Mouse (Mus musculus) liver, adult 2 months (tissue): Measurements from ENCODE around the gene Babam2. TPM values are rescaled to one million over a fixed set of nuclear protein-coding genes. Genes with fewer than 3 reads are reported as not detected.

ENCODE experiments used
- DNase-seq: peaks from one replicate; pipeline ENCODE4 v3.0.0-alpha.2; 2011; ENCODE audit warnings: low read depth, low spot score; ENCODE audit errors: extremely low read depth
- H3K27ac ChIP-seq: fragments of 200-500 bp; replicated peaks from 2 replicates; pipeline ENCODE4 v1.5.1; 2012; ENCODE audit warnings: low read depth, mild to moderate bottlenecking, control low read depth, inconsistent platforms, low read length; ENCODE audit not compliant: insufficient read depth
- H3K27me3 ChIP-seq: fragments of 200-500 bp; 2 replicates; pipeline ENCODE4 v1.6.1; 2012; ENCODE audit warnings: mild to moderate bottlenecking, moderate library complexity, low read length, inconsistent platforms; ENCODE audit not compliant: control insufficient read depth, insufficient read depth
- H3K36me3 ChIP-seq: fragments of 200-500 bp; 2 replicates; pipeline ENCODE4 v1.6.1; 2012; ENCODE audit warnings: low read length, inconsistent platforms; ENCODE audit not compliant: control insufficient read depth, insufficient read depth
- H3K4me1 ChIP-seq: fragments of 200-500 bp; 2 replicates; pipeline ENCODE4 v1.6.1; 2011; ENCODE audit warnings: low read length; ENCODE audit not compliant: control insufficient read depth, insufficient read depth
- H3K4me3 ChIP-seq: fragments of 200-500 bp; 2 replicates; pipeline ENCODE4 v1.5.1; 2011; ENCODE audit warnings: low read depth, mild to moderate bottlenecking, control low read depth, low read length, moderate library complexity; ENCODE audit not compliant: insufficient read depth
- H3K79me2 ChIP-seq: fragments of 200-500 bp; 2 replicates; pipeline ENCODE4 v1.6.1; 2012; ENCODE audit warnings: inconsistent platforms, mild to moderate bottlenecking, low read length, moderate library complexity; ENCODE audit not compliant: control insufficient read depth, insufficient read depth
- H3K9ac ChIP-seq: fragments of 200-500 bp; 2 replicates; pipeline ENCODE4 v1.6.1; 2012; ENCODE audit warnings: low read depth, mild to moderate bottlenecking, control low read depth, inconsistent platforms, low read length
- CTCF ChIP-seq: fragments of 200-500 bp; IDR thresholded peaks from 2 replicates; pipeline ENCODE4 v1.5.1; 2011; ENCODE audit warnings: low read depth, low read length, control low read depth
- POLR2A ChIP-seq: fragments of 200-500 bp; IDR thresholded peaks from 2 replicates; pipeline ENCODE4 v1.6.1; 2011; ENCODE audit warnings: low read length, control low read depth; ENCODE audit not compliant: insufficient read depth; ENCODE audit errors: extremely low read depth
- WGBS: fragments of 180-500 bp; shearing (Covaris S2); methylation state at CpG from one replicate; pipeline ENCODE4 v1.1.7; 2018; 5-methylcytosine and 5-hydroxymethylcytosine counted together
- polyA plus RNA-seq: library from polyadenylated mRNA; depleted of rRNA; stranded (reverse); fragments of >200 nt; gene quantifications from 2 replicates; pipeline ENCODE4 v1.2.3, GENCODE M21; 2012
- total RNA-seq: library from RNA; depleted of rRNA; stranded (reverse); fragments of >200 nt; gene quantifications from 2 replicates; pipeline ENCODE4 v1.2.3, GENCODE M21; 2014

Babam2 gene
- total and polyA plus RNA-seq, 2 experiments = 18.9 to 20.1 TPM

GRCm38 (mm10) chr5:32066839-32067238, 369.4 kb downstream of the Babam2 start:
- DNase-seq = no peak
- no peak overlapping the region for H3K9ac ChIP-seq
- no peak overlapping the region for H3K27ac ChIP-seq
- no peaks in the 10 kb centered on the region for H3K79me2 ChIP-seq
- H3K4me3 ChIP-seq = no peak overlapping the region
- H3K27me3 ChIP-seq = no peaks in the 10 kb centered on the region
- TF ChIP-seq CTCF (no peak), POLR2A (no peak)
- WGBS = 84% methylated on average over 2 of the region's 2 CpGs
- H3K36me3 ChIP-seq = no peaks in the 10 kb centered on the region
- no peaks in the 10 kb centered on the region for H3K4me1 ChIP-seq

- H3K4me1 ChIP-seq = no peaks in the 10 kb centered on the region
- H3K36me3 ChIP-seq = no peaks in the 10 kb centered on the region
- no peaks in the 10 kb centered on the region for H3K79me2 ChIP-seq
- 96% methylated on average over 3 of the region's 3 CpGs for WGBS
- no peaks in the 10 kb centered on the region for H3K27me3 ChIP-seq
- DNase-seq = no peak
- H3K9ac ChIP-seq = no peak overlapping the region
- TF ChIP-seq POLR2A = no peak
- no peak for TF ChIP-seq CTCF
- H3K27ac ChIP-seq = no peak overlapping the region
- H3K4me3 ChIP-seq = no peak overlapping the region
Measured at GRCm38 (mm10) chr5:32068616-32069015, 371.1 kb downstream of the Babam2 start.

- no peak for DNase-seq
- H3K27ac ChIP-seq = no peak overlapping the region
Measured at GRCm38 (mm10) chr5:32069096-32069495, 371.6 kb downstream of the Babam2 start.

GRCm38 (mm10) chr5:32069566-32070169, 372.2 kb downstream of the Babam2 start:
- no peaks in the 10 kb centered on the region for H3K36me3 ChIP-seq
- DNase-seq = no peak
- H3K27me3 ChIP-seq = no peaks in the 10 kb centered on the region
- no peaks in the 10 kb centered on the region for H3K4me1 ChIP-seq
- H3K79me2 ChIP-seq = no peaks in the 10 kb centered on the region
- TF ChIP-seq POLR2A (no peak), CTCF (no peak)
- no peak overlapping the region for H3K27ac ChIP-seq
- WGBS = 80% methylated on average over 10 of the region's 10 CpGs
- no peak overlapping the region for H3K4me3 ChIP-seq
- H3K9ac ChIP-seq = no peak overlapping the region

More at GRCm38 (mm10) chr5:32069096-32069495, 371.6 kb downstream of the Babam2 start:
- no peaks in the 10 kb centered on the region for H3K27me3 ChIP-seq
- H3K4me3 ChIP-seq = no peak overlapping the region
- no peaks in the 10 kb centered on the region for H3K79me2 ChIP-seq
- H3K9ac ChIP-seq = no peak overlapping the region
- 96% methylated on average over 4 of the region's 4 CpGs for WGBS
- no peaks in the 10 kb centered on the region for H3K36me3 ChIP-seq
- no peaks in the 10 kb centered on the region for H3K4me1 ChIP-seq
- no peak for TF ChIP-seq CTCF
- TF ChIP-seq POLR2A = no peak

DNA sequence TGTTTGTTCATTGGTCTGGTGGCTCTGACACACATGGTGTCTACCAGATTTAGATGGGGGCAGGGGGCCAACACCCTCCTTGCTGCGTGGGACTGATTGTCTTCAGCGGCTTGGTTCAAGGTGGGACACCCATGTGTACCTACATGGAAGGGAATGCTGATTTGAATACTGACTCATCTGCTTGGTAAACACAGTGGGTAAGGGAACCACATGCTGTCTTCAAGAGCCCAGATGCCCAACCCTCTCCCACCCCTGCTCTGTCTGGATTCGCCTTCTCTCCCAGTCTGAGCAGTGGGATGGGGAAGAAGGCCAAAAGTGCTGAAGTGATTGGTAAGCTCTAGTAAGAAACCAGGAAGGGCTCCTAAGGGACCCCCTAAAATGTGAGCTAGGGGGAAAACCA, 373.3 kb downstream of the Babam2 start:
- TF ChIP-seq POLR2A (no peak), CTCF (no peak)
- no peak for DNase-seq

DNA sequence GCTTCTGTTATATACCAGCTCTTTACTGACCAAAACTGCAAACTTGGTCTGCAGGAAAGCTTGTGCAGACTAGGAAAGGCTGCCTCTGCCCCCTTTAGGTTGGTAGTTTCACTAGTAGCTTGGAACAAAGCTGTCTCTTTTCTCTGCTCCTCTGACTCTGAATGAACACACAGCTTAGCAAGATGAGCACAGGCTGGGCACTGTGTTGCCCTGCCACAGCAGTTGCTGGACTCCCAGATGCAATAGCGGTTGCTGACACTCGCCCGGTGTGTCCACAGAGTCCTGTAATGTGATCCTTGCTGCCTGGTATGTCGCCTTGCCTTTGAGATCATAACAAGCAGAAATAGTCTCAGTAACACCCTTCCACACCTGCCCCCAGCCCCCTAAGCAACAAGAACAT, 373.8 kb downstream of the Babam2 start:
- H3K4me1 ChIP-seq = no peaks in the 10 kb centered on the region
- no peak overlapping the region for H3K9ac ChIP-seq
- DNase-seq = no peak
- TF ChIP-seq CTCF (no peak), POLR2A (no peak)
- no peak overlapping the region for H3K27ac ChIP-seq
- no peaks in the 10 kb centered on the region for H3K79me2 ChIP-seq
- WGBS = 94% methylated on average over 4 of the region's 4 CpGs
- H3K4me3 ChIP-seq = no peak overlapping the region
- no peaks in the 10 kb centered on the region for H3K27me3 ChIP-seq
- no peaks in the 10 kb centered on the region for H3K36me3 ChIP-seq

More for the DNA sequence above, 373.3 kb downstream of the Babam2 start:
- Histone ChIP-seq H3K4me1 (no peaks in the 10 kb centered on the region), H3K79me2 (no peaks in the 10 kb centered on the region), H3K27ac (no peak overlapping the region), H3K4me3 (no peak overlapping the region), H3K27me3 (no peaks in the 10 kb centered on the region), H3K36me3 (no peaks in the 10 kb centered on the region), H3K9ac (no peak overlapping the region)
- WGBS = over 99% methylated on average over 3 of the region's 3 CpGs
